Mouse (Mus musculus): Measurements from ENCODE around the gene Bmx. TPM values are rescaled to one million over a fixed set of nuclear protein-coding genes. Genes with fewer than 3 reads are reported as not detected.

The Bmx gene
- total RNA-seq (2021): under 1 TPM; 0.27 to 0.45 TPM
- long read RNA-seq, experiment 1, partial matches to known transcripts: 0 of 1 reads
- long read RNA-seq, experiment 1, other reads (novel, unspliced or antisense): 0 of 1 reads
- long read RNA-seq, experiment 2, partial matches to known transcripts: 1 of 1 reads
- long read RNA-seq, experiment 2, other reads (novel, unspliced or antisense): 0 of 1 reads

GRCm38 (mm10) chrX:164258057-164258456 is at the start of gene Bmx:
Bmx (minus strand) TSS chrX:164258193.
- DNase-seq (ENCODE audit: low spot score in 2 of 2): no peak

- no peak for DNase-seq (ENCODE audit: low spot score in 2 of 2)
Observed at GRCm38 (mm10) chrX:164306250-164306649, 48.3 kb upstream of the Bmx start.

DNA sequence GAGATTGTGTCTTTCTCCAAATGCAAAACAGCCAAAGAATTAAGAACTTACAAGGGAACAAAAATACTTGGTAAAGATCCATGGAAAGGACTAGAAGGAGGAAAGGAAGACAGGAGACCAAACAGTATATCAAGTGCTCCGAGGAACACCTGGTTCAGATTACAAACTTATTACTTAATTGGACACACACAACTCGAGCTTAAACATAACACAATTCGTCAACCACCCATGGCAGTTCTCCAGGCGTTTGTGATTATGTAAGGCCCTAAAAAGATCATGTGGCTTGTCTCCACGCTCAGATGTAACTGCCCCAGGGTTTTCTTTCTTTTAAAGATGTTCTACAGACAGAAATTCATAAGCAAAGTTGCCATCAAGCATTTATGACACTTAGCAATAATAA is 33.2 kb upstream of the Bmx start:
- no peak for DNase-seq (ENCODE audit: low spot score in 2 of 2)

DNA sequence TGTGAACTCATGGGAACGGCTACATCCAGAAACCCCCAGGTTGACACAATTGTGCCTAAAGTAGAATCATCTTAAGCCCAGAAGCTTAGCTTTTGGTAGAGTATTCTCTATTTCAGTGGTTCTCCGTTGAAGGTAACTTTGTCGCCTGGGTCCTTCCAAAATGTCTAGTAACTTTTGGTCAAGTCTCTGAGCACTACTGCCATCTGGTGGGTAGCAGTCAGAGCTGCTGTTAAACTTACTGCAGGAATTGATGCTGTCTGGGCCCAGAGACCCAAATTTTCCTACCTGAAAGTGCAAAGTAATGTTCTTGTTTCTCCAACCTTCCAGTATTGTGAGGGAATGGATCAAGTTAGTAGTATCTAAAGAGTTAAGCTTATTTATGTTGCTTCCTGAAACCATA is 29.1 kb upstream of the Bmx start:
- DNase-seq (ENCODE audit: low spot score in 2 of 2): no peak

- no peak for DNase-seq (ENCODE audit: low spot score in 2 of 2)
Observed at GRCm38 (mm10) chrX:164283808-164284207, 25.8 kb upstream of the Bmx start.

DNA sequence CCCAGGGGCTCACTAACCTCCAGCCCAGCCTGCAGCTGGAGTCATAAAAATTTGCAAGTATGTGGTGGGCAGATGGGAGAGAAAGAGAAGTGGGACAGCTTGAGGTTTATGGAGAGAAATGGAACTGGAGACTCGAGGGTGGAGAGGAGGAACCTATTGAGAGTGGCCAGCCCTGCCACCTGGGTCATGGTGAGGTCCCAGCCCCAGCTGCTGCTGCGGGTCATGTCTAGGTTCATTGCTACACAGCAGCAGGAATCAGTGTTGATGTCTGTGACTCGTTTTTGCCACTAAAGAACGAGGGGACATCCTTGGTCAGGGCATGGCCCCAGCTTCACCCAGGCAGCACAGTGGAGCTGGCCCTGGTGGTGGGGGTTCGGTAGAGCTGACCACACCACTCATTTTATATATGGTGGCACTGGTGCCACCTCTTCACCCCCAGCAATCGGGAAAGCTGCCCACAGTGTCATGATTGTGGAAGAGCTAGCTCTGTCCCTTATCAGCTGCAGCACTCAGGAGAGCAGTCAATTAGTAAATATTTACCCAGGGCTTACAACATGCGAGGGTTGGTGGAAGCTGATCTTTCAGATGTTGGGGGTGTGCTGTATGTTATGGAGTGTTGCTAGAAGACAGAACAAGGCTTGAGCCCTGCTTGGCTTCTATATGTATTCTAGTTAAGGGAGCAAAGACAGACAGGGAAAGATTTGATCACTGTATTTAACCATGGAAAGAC is 23.1 kb upstream of the Bmx start:
- no peak for DNase-seq (ENCODE audit: low spot score in 2 of 2)

- no peak for DNase-seq (ENCODE audit: low spot score in 2 of 2)
Observed at GRCm38 (mm10) chrX:164275536-164275935, 17.5 kb upstream of the Bmx start.

DNA sequence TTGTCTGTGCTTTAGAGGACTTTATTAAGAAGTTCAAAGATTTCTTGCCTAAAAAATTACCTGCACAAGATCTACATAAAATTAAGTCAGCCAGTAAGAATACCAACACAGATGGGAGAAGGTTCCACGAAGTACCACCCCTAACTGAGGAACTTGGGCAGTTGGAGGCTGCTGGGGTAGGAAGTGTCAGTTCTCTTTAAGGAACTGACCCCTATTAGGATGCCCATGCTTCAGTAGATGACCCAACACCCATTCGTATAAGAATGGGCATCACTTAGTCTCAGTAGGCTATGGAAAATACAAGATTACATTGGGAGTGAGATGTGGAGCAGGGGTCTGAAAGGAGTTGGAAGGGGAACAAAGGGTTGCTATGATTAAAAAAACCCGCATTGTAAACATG is 12.6 kb upstream of the Bmx start:
- DNase-seq (ENCODE audit: low spot score in 2 of 2): no peak

GRCm38 (mm10) chrX:164269285-164269761 is 11.3 kb upstream of the Bmx start, which contains the start of gene Pir:
Pir (plus strand) TSS chrX:164269371.
- peak; percentile 21 to 33 for DNase-seq (ENCODE audit: low spot score in 2 of 2)

- DNase-seq (ENCODE audit: low spot score in 2 of 2): no peak
Observed at GRCm38 (mm10) chrX:164264861-164265260, 6.9 kb upstream of the Bmx start.

DNA sequence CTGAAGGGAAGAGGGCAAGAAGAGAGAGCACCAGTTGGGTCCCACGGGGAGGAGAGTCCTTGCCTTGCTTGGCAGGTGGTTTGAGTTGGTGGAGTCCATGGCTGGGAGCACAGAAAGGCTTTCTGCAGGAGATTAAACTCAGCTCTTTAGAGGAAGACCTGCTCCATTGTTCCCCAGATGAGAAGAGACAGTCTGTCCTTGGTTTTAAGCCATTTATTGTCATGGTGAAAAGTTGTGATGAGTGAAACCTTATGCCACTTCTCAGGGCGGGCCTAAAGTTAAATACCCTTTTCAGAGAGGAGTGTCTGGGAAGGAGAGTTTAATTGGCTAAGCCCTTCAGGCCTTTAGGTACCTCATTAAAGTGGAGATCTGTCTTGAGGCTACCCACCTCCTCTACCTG is 4.3 kb upstream of the Bmx start:
- no peak for DNase-seq (ENCODE audit: low spot score in 2 of 2)

DNA sequence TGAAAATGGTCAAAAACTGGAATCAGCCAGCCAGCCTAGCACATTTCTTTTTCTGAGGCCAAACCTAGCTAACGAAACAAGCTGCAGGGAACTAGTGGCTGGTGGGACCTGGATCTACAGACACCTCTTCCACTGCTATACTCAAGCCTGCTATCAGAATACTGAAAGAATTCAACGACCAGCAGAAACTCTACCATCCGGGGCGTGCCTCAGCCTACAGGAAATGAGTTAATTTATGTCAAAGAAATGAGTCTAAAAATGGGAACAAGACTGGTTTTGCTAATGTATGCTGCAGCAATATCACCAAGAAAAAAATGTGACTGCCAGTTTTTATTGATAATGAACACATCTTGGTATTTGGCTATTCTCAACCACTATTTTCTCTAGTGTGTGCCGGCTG is 669 bp upstream of the Bmx start:
- no peak for DNase-seq (ENCODE audit: low spot score in 2 of 2)

DNA sequence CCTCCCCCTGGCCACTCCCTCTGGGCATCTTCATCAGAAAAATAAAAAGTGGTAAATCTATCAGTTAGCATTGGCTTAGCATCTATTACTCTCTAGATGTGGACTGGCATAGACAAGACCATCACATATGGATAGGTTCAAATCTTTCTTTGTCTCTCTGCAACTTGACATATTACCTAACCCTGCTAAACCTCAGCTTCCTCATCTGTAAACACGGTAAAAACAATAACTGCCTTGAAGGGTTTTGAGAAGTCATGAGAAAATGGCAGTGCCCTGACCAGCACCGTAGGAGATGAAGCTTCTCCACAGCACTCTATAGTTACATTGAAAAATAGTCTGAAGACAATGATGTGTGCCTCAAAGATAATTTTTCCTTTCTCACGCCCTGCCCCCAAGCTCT is 1.5 kb downstream of the Bmx start:
- no peak for DNase-seq (ENCODE audit: low spot score in 2 of 2)

DNA sequence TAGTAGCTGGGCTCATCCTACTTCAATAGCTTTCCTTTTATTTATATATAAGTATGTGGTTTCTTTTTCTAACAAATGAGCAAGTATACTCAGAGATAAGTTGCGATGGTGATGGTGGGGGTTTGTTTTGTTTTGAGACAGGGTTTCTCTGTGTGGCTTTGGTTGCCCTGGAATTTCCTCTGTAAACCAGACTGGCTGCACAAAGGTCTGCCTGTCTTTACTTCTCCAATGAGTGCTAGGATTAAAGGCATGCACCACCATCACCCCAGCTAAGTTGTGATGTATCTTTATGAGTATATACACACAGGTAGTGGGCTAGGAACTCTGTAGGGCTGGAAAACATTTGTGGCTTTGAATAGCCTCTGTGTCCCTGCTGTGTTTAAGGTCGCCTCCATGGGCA is 11.3 kb downstream of the Bmx start:
- DNase-seq (ENCODE audit: low spot score in 2 of 2): no peak

- no peak for DNase-seq (ENCODE audit: low spot score in 2 of 2)
Observed at GRCm38 (mm10) chrX:164245714-164246113, 12.3 kb downstream of the Bmx start.

DNA sequence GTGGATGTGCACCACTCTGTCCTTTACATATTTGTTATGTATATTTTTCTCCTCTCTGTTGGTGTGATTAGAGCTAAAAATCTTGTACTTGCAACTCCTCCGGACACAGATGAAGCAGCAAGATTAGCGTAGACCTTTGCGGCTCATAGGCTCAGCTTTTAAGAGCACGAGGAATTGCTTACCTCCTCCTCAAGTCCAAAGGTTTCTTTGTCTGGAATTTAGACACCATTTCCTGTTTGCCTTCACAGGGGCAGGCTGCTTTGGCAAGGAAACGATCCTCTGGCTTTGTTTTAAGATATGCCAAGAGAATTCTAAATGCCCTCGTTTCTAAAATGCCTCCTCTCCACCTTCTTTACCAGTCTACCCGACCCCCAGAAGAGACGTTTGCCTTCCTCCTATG is 24.6 kb downstream of the Bmx start:
- DNase-seq (ENCODE audit: low spot score in 2 of 2): no peak

DNA sequence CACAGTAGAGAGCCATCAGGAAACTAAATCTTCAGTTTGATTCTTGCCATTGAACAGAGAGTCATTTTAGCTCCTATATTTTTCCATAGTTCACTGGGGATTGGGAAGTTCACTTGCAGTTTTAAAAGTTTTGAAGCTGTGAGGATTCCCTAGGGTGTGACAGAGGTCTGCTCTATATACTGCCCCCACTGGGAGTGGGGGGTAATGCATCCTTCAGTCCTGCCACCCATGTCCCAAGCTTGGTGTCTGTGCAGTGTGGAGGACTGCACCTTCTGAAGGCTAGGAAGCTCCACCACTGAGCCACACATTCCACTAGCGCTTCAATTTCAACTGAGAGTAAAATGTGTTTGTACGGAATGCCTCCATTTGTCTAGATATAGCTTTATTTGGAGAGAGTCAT is 36.0 kb downstream of the Bmx start:
- peak in 1 of 2 experiments; percentile 1 for DNase-seq (ENCODE audit: low spot score in 2 of 2)

GRCm38 (mm10) chrX:164200547-164200946 is 57.4 kb downstream of the Bmx start:
- DNase-seq (ENCODE audit: low spot score in 2 of 2): no peak

- no peak for DNase-seq (ENCODE audit: low spot score in 2 of 2)
Observed at GRCm38 (mm10) chrX:164197679-164198078, 60.3 kb downstream of the Bmx start.

DNA sequence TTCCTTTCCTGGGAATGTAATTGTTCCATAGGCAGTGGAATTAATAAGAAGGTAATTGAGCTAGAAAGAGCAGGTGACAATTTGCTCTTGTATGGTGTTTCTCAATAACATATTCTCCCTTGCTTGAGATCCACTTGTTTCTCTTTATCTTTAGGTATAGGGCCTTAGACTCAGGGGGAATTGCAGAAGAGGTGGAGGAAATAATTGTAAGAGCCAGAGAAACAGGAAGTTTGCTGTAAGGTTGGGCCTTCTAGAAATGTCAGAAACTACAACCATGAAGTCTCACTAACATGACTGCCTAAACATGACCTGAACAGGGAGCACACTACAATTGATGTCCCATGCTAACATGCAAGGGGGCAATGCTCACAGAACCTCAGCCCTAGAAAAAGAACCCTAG is 68.1 kb downstream of the Bmx start:
- DNase-seq (ENCODE audit: low spot score in 2 of 2): no peak

GRCm38 (mm10) chrX:164183844-164184243 is 74.1 kb downstream of the Bmx start:
- DNase-seq (ENCODE audit: low spot score in 2 of 2): peak; percentile 18 to 25

- peak; percentile 28 to 35 for DNase-seq (ENCODE audit: low spot score in 2 of 2)
Observed at GRCm38 (mm10) chrX:164179746-164180145, 78.2 kb downstream of the Bmx start.

DNA sequence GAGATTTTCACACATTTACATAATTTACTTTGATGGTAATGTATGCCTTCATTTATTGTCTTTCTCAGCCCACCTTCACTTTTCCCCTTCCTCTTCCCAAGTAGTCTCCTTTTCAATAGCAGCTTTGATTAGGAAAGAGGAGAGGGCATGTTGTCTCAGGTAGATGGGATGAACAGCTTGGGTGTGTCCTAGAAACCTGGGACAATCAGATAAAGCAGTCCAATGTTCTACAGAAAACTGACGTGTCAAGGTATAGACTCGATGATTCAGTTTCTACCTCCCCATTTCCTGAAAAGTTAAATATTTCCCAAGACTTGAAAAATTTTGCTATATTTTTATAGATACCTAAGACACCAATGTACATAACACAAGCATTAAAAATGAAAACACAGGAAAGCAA is 79.1 kb downstream of the Bmx start:
- DNase-seq (ENCODE audit: low spot score in 2 of 2): no peak

All from adrenal gland, adult 18-20 months (tissue).